Mouse (Mus musculus): Measurements from ENCODE around the gene Rnh1. TPM values are rescaled to one million over a fixed set of nuclear protein-coding genes. Genes with fewer than 3 reads are reported as not detected.
A peak's percentile ranks its signal among the peaks of the same experiment; 100 is the strongest.

Rnh1 gene
- polyA plus RNA-seq, 1 experiment from 2014 or later = 93.7 TPM

- Histone ChIP-seq H3K4me3 (ENCODE audit: low read depth, low read length) (no peak overlapping the region), H3K9ac (ENCODE audit: low read depth, low read length) (no peak overlapping the region), H3K36me3 (ENCODE audit: control insufficient read depth, insufficient read depth, low read length) (peaks cover 40% of the 10 kb centered on the region), H3K4me2 (no peak overlapping the region), H3K27ac (ENCODE audit: low read depth, low read length) (no peak overlapping the region), H3K27me3 (replicated peaks; ENCODE audit: control insufficient read depth, insufficient read depth, low read length) (no peaks in the 10 kb centered on the region), H3K4me1 (replicated peaks; ENCODE audit: control insufficient read depth, insufficient read depth, low read length) (peaks cover 50% of the 10 kb centered on the region), H3K9me3 (ENCODE audit: control insufficient read depth, low read length) (no peaks in the 10 kb centered on the region)
- ATAC-seq (replicated peaks; ENCODE audit: low FRiP score) (no peak), DNase-seq (ENCODE audit: low spot score) (no peak)
- WGBS = 82% methylated on average over 2 of the region's 2 CpGs
Observed at GRCm38 (mm10) chr7:141143861-141144260, 28.8 kb downstream of the Rnh1 start.

- 47% methylated on average over 5 of the region's 5 CpGs for WGBS
- Histone ChIP-seq H3K9ac (ENCODE audit: low read depth, low read length) (no peak overlapping the region), H3K4me1 (replicated peaks; ENCODE audit: control insufficient read depth, insufficient read depth, low read length) (peaks cover 50% of the 10 kb centered on the region), H3K27ac (ENCODE audit: low read depth, low read length) (no peak overlapping the region), H3K36me3 (ENCODE audit: control insufficient read depth, insufficient read depth, low read length) (peaks cover 46% of the 10 kb centered on the region), H3K4me3 (ENCODE audit: low read depth, low read length) (no peak overlapping the region), H3K9me3 (ENCODE audit: control insufficient read depth, low read length) (no peaks in the 10 kb centered on the region), H3K4me2 (no peak overlapping the region), H3K27me3 (replicated peaks; ENCODE audit: control insufficient read depth, insufficient read depth, low read length) (no peaks in the 10 kb centered on the region)
- DNase-seq (ENCODE audit: low spot score) = no peak
- ATAC-seq (replicated peaks; ENCODE audit: low FRiP score) = 0 out of 2 replicates have a peak, but pooled peaks have one; percentile 30
Observed at GRCm38 (mm10) chr7:141143112-141143511, 29.5 kb downstream of the Rnh1 start.

GRCm38 (mm10) chr7:141141326-141141725 is 31.3 kb downstream of the Rnh1 start:
- Histone ChIP-seq H3K27ac (ENCODE audit: low read depth, low read length) (peak overlapping the region; percentile 38; the same call in 1 of the 2 replicates), H3K9ac (ENCODE audit: low read depth, low read length) (no peak overlapping the region)

GRCm38 (mm10) chr7:141131904-141132755 is 40.5 kb downstream of the Rnh1 start:
- H3K4me3 ChIP-seq (ENCODE audit: low read depth, low read length) = peak overlapping the region; percentile 87
- H3K27me3 ChIP-seq (replicated peaks; ENCODE audit: control insufficient read depth, insufficient read depth, low read length) = no peaks in the 10 kb centered on the region
- ATAC-seq (replicated peaks; ENCODE audit: low FRiP score) = peak; percentile 87
- peak overlapping the region; percentile 87 for H3K9ac ChIP-seq (ENCODE audit: low read depth, low read length)
- H3K9me3 ChIP-seq (ENCODE audit: control insufficient read depth, low read length) = no peaks in the 10 kb centered on the region
- peak overlapping the region; percentile 87 for H3K4me2 ChIP-seq
- H3K27ac ChIP-seq (ENCODE audit: low read depth, low read length) = peak overlapping the region; percentile 94
- peak; percentile 62 for DNase-seq (ENCODE audit: low spot score)
- H3K36me3 ChIP-seq (ENCODE audit: control insufficient read depth, insufficient read depth, low read length) = peaks cover 19% of the 10 kb centered on the region
- 45% methylated on average over 12 of the region's 12 CpGs for WGBS
- peaks cover 32% of the 10 kb centered on the region for H3K4me1 ChIP-seq (replicated peaks; ENCODE audit: control insufficient read depth, insufficient read depth, low read length)

More at GRCm38 (mm10) chr7:141141326-141141725, 31.3 kb downstream of the Rnh1 start:
- WGBS = 72% methylated on average over 4 of the region's 4 CpGs
- H3K4me2 ChIP-seq = no peak overlapping the region
- no peak for DNase-seq (ENCODE audit: low spot score)
- peaks cover 48% of the 10 kb centered on the region for H3K36me3 ChIP-seq (ENCODE audit: control insufficient read depth, insufficient read depth, low read length)
- peak; percentile 26 for ATAC-seq (replicated peaks; ENCODE audit: low FRiP score)
- H3K27me3 ChIP-seq (replicated peaks; ENCODE audit: control insufficient read depth, insufficient read depth, low read length) = no peaks in the 10 kb centered on the region
- H3K4me1 ChIP-seq (replicated peaks; ENCODE audit: control insufficient read depth, insufficient read depth, low read length) = peaks cover 37% of the 10 kb centered on the region
- H3K4me3 ChIP-seq (ENCODE audit: low read depth, low read length) = no peak overlapping the region
- no peaks in the 10 kb centered on the region for H3K9me3 ChIP-seq (ENCODE audit: control insufficient read depth, low read length)

GRCm38 (mm10) chr7:141131024-141131820 is 41.4 kb downstream of the Rnh1 start:
- peaks cover 32% of the 10 kb centered on the region for H3K4me1 ChIP-seq (replicated peaks; ENCODE audit: control insufficient read depth, insufficient read depth, low read length)
- H3K27me3 ChIP-seq (replicated peaks; ENCODE audit: control insufficient read depth, insufficient read depth, low read length) = no peaks in the 10 kb centered on the region
- peak overlapping the region; percentile 87 for H3K9ac ChIP-seq (ENCODE audit: low read depth, low read length)
- under 1% methylated on average over 59 of the region's 59 CpGs for WGBS
- H3K36me3 ChIP-seq (ENCODE audit: control insufficient read depth, insufficient read depth, low read length) = peaks cover 11% of the 10 kb centered on the region
- H3K9me3 ChIP-seq (ENCODE audit: control insufficient read depth, low read length) = no peaks in the 10 kb centered on the region
- H3K4me3 ChIP-seq (ENCODE audit: low read depth, low read length) = peak overlapping the region; percentile 87
- peak; percentile 94 for DNase-seq (ENCODE audit: low spot score)
- peak overlapping the region; percentile 87 for H3K4me2 ChIP-seq
- H3K27ac ChIP-seq (ENCODE audit: low read depth, low read length) = peak overlapping the region; percentile 94
- peak; percentile 92 for ATAC-seq (replicated peaks; ENCODE audit: low FRiP score)

GRCm38 (mm10) chr7:141123517-141123856 is 49.2 kb downstream of the Rnh1 start:
- Histone ChIP-seq H3K4me3 (ENCODE audit: low read depth, low read length) (peak overlapping the region; percentile 59), H3K27me3 (replicated peaks; ENCODE audit: control insufficient read depth, insufficient read depth, low read length) (no peaks in the 10 kb centered on the region), H3K4me1 (replicated peaks; ENCODE audit: control insufficient read depth, insufficient read depth, low read length) (peaks cover 32% of the 10 kb centered on the region), H3K9me3 (ENCODE audit: control insufficient read depth, low read length) (no peaks in the 10 kb centered on the region), H3K4me2 (peak overlapping the region; percentile 68), H3K9ac (ENCODE audit: low read depth, low read length) (peak overlapping the region; percentile 65), H3K27ac (ENCODE audit: low read depth, low read length) (peak overlapping the region; percentile 70), H3K36me3 (ENCODE audit: control insufficient read depth, insufficient read depth, low read length) (no peaks in the 10 kb centered on the region)
- ATAC-seq (replicated peaks; ENCODE audit: low FRiP score) (peak; percentile 2; the same call in 1 of the 2 replicates), DNase-seq (ENCODE audit: low spot score) (no peak)
- WGBS = 6% methylated on average over 15 of the region's 15 CpGs

GRCm38 (mm10) chr7:141122689-141123516 is 49.8 kb downstream of the Rnh1 start:
- H3K4me1 ChIP-seq (replicated peaks; ENCODE audit: control insufficient read depth, insufficient read depth, low read length) = peaks cover 36% of the 10 kb centered on the region

GRCm38 (mm10) chr7:141122245-141122644 is 50.4 kb downstream of the Rnh1 start, which contains the start of gene Ptdss2:
Gene Ptdss2 (plus strand): TSS chr7:141122382.
- 0 out of 2 replicates have a peak, but pooled peaks cover 5% of the 10 kb centered on the region for H3K27me3 ChIP-seq (replicated peaks; ENCODE audit: control insufficient read depth, insufficient read depth, low read length)
- peak within 1 kb of the TSS; percentile 70 for H3K27ac ChIP-seq (ENCODE audit: low read depth, low read length)
- no peak for DNase-seq (ENCODE audit: low spot score)
- no peak for ATAC-seq (replicated peaks; ENCODE audit: low FRiP score)
- no peaks in the 10 kb centered on the region for H3K9me3 ChIP-seq (ENCODE audit: control insufficient read depth, low read length)
- peak within 1 kb of the TSS; percentile 59 for H3K4me3 ChIP-seq (ENCODE audit: low read depth, low read length)
- no peaks in the 10 kb centered on the region for H3K36me3 ChIP-seq (ENCODE audit: control insufficient read depth, insufficient read depth, low read length)
- peaks cover 39% of the 10 kb centered on the region for H3K4me1 ChIP-seq (replicated peaks; ENCODE audit: control insufficient read depth, insufficient read depth, low read length)
- peak within 1 kb of the TSS; percentile 68 for H3K4me2 ChIP-seq
- whole genome bisulfite sequencing = 35% methylated on average over 14 of the region's 14 CpGs
- peak within 1 kb of the TSS; percentile 65 for H3K9ac ChIP-seq (ENCODE audit: low read depth, low read length)

More at GRCm38 (mm10) chr7:141122689-141123516, 49.8 kb downstream of the Rnh1 start:
- peak overlapping the region; percentile 68 for H3K4me2 ChIP-seq
- under 1% methylated on average over 29 of the region's 29 CpGs for WGBS
- H3K36me3 ChIP-seq (ENCODE audit: control insufficient read depth, insufficient read depth, low read length) = no peaks in the 10 kb centered on the region
- H3K27ac ChIP-seq (ENCODE audit: low read depth, low read length) = peak overlapping the region; percentile 70
- H3K9me3 ChIP-seq (ENCODE audit: control insufficient read depth, low read length) = no peaks in the 10 kb centered on the region
- H3K27me3 ChIP-seq (replicated peaks; ENCODE audit: control insufficient read depth, insufficient read depth, low read length) = 0 out of 2 replicates have a peak, but pooled peaks cover 2% of the 10 kb centered on the region
- H3K4me3 ChIP-seq (ENCODE audit: low read depth, low read length) = peak overlapping the region; percentile 59
- DNase-seq (ENCODE audit: low spot score) (peak; percentile 97), ATAC-seq (replicated peaks; ENCODE audit: low FRiP score) (peak; percentile 98)
- peak overlapping the region; percentile 65 for H3K9ac ChIP-seq (ENCODE audit: low read depth, low read length)

Measured in liver, embryonic 11.5 days (tissue).